Mouse (Mus musculus): ENCODE data around the gene Scg5. TPM values are rescaled to one million over a fixed set of nuclear protein-coding genes. Genes with fewer than 3 reads are reported as not detected.

Scg5 gene
- polyA plus RNA-seq, 2 experiments, result 0.84 to 1.5 TPM

DNA sequence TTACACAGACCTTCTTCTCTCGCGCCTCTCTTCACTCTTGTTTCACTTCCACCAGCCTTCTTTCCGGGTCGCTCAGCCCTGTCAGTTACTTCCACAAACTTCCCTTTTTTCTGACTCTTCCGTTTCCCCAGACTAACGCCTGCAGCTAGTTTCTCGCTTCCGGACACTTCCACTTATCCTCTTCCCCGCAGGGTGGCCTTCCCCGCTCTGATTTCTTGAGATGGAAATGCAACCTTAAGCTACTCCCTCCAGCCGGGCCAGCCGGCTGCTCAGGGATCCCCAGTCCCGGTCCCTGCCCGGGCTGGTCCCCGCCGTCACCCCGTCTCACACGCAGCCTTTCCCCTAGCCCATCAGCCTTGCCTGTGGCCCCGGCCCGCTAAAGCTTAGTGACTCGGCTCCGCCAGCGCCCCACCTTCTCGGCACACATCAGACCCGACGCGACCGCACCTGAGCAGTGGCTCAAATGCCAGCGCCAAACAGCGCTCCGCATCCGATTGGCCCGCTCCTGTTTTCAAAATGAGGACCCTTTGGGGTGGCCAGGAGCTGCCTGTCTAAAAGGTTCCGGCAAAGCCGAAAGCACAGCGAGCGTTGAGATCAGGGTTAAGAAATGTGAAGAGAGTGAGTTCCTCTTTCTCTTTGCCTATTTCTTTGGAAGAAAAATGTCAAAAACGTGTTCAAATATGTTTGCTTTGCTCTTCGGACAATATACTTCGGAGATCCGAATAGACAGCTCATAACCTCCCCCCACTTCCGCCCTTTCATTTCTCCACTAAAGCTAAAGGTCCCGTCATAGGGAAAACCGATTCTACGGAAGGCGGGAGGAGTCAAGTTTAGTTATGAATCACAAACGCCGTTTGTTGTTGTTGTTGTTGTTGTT is 19.6 kb upstream of the Scg5 start, which contains the start of gene Arhgap11a:
Gene Arhgap11a (minus strand): TSS at position 417 of the 877 bp plus-strand sequence.
- H3K4me3 ChIP-seq (replicated peaks; ENCODE audit: low read length), result peak within 1 kb of the TSS; percentile 62
- H3K4me2 ChIP-seq (replicated peaks; ENCODE audit: low read depth, low read length, severe bottlenecking), result peak within 1 kb of the TSS; percentile 79
- no peaks in the 10 kb centered on the region for H3K9me3 ChIP-seq (ENCODE audit: control insufficient read depth, low read length)
- H3K9ac ChIP-seq (ENCODE audit: low read depth, low read length, severe bottlenecking), result peak within 1 kb of the TSS; percentile 63
- peak within 1 kb of the TSS; percentile 67 for H3K27ac ChIP-seq (replicated peaks; ENCODE audit: low read depth, low read length)
- no peaks in the 10 kb centered on the region for H3K27me3 ChIP-seq (ENCODE audit: control insufficient read depth, insufficient read depth, low read length)
- ATAC-seq (ENCODE audit: low FRiP score, low read depth) (peak; percentile 97), DNase-seq (ENCODE audit: low spot score) (peak; percentile 100)
- WGBS, result under 1% methylated on average over 48 of the region's 48 CpGs
- H3K36me3 ChIP-seq (ENCODE audit: control insufficient read depth, insufficient read depth, low read length), result peaks cover 5% of the 10 kb centered on the region
- H3K4me1 ChIP-seq (ENCODE audit: control insufficient read depth, insufficient read depth, low read length), result peaks cover 16% of the 10 kb centered on the region
- TF ChIP-seq POLR2A (IDR thresholded peaks at IDR 0.05; ENCODE audit: borderline replicate concordance, extremely low read depth, insufficient read depth, insufficient read length), result peak; percentile 71; the same call in 1 of the 2 replicates

DNA sequence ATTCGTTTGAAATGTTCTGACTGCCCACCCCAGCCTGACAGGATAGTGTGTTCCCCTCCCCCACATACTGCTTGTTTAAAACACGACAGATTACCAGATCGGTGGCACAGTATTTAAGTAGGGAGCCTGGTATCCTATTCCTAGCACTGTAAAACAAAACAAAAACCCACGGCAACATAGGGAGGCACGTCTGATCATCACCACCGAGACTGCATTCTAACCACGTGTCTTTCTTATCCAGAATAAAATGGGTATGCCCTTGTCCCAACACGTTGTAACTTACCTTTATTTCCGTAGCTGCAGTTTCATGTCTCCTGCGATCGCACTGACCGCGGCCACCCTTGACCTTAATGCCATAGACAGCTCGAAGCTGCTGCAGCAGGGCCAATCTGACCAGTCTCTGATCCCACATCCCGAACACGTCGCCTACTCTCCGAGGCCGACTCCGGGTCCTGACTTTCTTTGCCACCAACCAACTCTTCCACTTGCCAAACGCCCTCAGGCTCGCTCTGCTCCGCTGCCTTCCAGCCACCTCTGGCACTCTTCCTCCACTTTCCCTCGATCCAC is 18.8 kb upstream of the Scg5 start:
- H3K27me3 ChIP-seq (ENCODE audit: control insufficient read depth, insufficient read depth, low read length), result no peaks in the 10 kb centered on the region
- TF ChIP-seq POLR2A (IDR thresholded peaks at IDR 0.05; ENCODE audit: borderline replicate concordance, extremely low read depth, insufficient read depth, insufficient read length), result no peak
- DNase-seq (ENCODE audit: low spot score) (no peak), ATAC-seq (ENCODE audit: low FRiP score, low read depth) (no peak)
- H3K9ac ChIP-seq (ENCODE audit: low read depth, low read length, severe bottlenecking), result peak overlapping the region; percentile 63
- peak overlapping the region; percentile 79 for H3K4me2 ChIP-seq (replicated peaks; ENCODE audit: low read depth, low read length, severe bottlenecking)
- H3K27ac ChIP-seq (replicated peaks; ENCODE audit: low read depth, low read length), result peak overlapping the region; percentile 53
- H3K4me1 ChIP-seq (ENCODE audit: control insufficient read depth, insufficient read depth, low read length), result peaks cover 16% of the 10 kb centered on the region
- under 1% methylated on average over 24 of the region's 24 CpGs for WGBS
- H3K36me3 ChIP-seq (ENCODE audit: control insufficient read depth, insufficient read depth, low read length), result peaks cover 8% of the 10 kb centered on the region
- peak overlapping the region; percentile 62 for H3K4me3 ChIP-seq (replicated peaks; ENCODE audit: low read length)
- no peaks in the 10 kb centered on the region for H3K9me3 ChIP-seq (ENCODE audit: control insufficient read depth, low read length)

DNA sequence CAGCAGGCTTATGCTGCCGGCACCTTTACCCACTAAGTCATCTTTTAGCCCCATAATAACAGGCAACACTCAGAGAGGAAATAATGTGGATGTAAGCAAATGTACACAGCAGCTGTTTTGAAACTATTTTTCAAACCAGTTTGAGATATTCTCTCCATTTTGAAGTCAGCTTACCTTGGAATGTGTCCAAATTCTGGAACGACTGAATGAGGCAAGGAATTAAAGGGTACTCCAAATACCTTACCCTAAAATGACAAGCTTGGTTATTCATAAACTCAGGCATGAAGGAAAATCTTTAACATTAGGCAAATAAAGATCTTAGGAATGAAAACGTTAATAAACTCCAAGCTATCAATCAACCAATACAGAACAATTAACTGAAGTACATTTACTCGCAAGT is 16.2 kb upstream of the Scg5 start:
- Histone ChIP-seq H3K4me3 (replicated peaks; ENCODE audit: low read length) (no peak overlapping the region), H3K27ac (replicated peaks; ENCODE audit: low read depth, low read length) (no peak overlapping the region), H3K4me1 (ENCODE audit: control insufficient read depth, insufficient read depth, low read length) (peaks cover 16% of the 10 kb centered on the region), H3K27me3 (ENCODE audit: control insufficient read depth, insufficient read depth, low read length) (no peaks in the 10 kb centered on the region), H3K9ac (ENCODE audit: low read depth, low read length, severe bottlenecking) (no peak overlapping the region), H3K9me3 (ENCODE audit: control insufficient read depth, low read length) (no peaks in the 10 kb centered on the region), H3K36me3 (ENCODE audit: control insufficient read depth, insufficient read depth, low read length) (peaks cover 25% of the 10 kb centered on the region), H3K4me2 (replicated peaks; ENCODE audit: low read depth, low read length, severe bottlenecking) (no peak overlapping the region)
- WGBS, result 74% methylated on average over 4 of the region's 4 CpGs
- ATAC-seq (ENCODE audit: low FRiP score, low read depth) (no peak), DNase-seq (ENCODE audit: low spot score) (no peak)
- no peak for TF ChIP-seq POLR2A (IDR thresholded peaks at IDR 0.05; ENCODE audit: borderline replicate concordance, extremely low read depth, insufficient read depth, insufficient read length)

DNA sequence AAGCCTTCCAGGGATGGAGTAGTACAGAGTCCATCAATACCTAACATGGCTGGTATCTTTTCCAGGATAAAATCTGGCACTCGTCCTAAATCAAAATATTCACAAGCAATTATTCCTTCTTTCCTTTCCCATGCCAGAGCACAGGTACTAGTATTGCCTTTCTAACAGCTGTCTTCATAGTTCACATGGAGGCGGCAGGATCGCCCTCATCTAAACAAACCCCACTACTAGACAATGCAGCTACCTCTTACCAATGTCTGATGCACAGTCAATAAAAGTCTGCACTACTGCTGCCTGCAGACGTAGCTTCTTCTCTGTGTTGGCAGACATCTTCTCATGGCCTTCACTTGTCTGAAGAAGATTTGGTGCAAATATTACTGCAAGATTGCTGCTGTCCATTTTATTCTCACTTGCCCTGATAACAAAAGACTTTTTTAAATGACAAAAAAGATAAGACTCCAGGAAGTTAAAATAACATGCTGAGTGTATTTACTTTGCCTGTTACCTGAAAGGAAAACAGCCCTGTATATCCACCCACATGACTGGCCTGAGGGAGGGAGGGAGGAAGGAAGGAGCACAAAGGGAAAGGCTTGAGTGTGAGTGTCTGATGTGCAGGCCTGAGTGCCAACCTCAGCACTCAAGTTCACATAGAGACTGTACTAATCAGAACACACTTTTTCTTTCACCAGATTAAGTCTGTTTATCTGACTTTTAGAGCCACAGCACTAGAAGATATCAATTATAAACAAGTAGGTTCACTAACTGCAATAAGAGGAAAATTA is 12.9 kb upstream of the Scg5 start:
- Histone ChIP-seq H3K27ac (replicated peaks; ENCODE audit: low read depth, low read length) (no peak overlapping the region), H3K4me1 (ENCODE audit: control insufficient read depth, insufficient read depth, low read length) (peaks cover 4% of the 10 kb centered on the region), H3K36me3 (ENCODE audit: control insufficient read depth, insufficient read depth, low read length) (peaks cover 42% of the 10 kb centered on the region), H3K4me3 (replicated peaks; ENCODE audit: low read length) (no peak overlapping the region), H3K9ac (ENCODE audit: low read depth, low read length, severe bottlenecking) (no peak overlapping the region), H3K9me3 (ENCODE audit: control insufficient read depth, low read length) (no peaks in the 10 kb centered on the region), H3K4me2 (replicated peaks; ENCODE audit: low read depth, low read length, severe bottlenecking) (no peak overlapping the region), H3K27me3 (ENCODE audit: control insufficient read depth, insufficient read depth, low read length) (no peaks in the 10 kb centered on the region)
- no peak for ATAC-seq (ENCODE audit: low FRiP score, low read depth)
- TF ChIP-seq POLR2A (IDR thresholded peaks at IDR 0.05; ENCODE audit: borderline replicate concordance, extremely low read depth, insufficient read depth, insufficient read length), result no peak
- 87% methylated on average over 4 of the region's 4 CpGs for WGBS
- DNase-seq (ENCODE audit: low spot score), result no peak

DNA sequence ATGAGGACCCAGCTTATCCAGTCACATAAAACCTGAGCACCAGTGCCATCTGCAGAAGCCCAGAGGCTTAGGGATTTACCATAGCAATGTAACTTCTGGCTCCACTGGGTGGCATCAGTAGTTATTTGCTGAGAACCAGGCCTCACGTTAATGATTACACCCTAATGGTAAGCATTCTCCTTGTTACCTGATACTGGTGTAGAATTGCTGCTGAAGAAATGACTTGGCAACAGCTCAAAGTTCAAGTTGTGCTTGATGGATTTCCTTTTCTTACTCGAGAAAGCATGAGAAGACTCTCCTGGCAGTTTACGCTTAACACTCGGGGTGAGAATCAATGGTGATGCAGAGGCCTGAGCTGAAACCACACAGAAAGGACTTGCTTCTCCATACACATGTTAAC is 10.6 kb upstream of the Scg5 start:
- no peak overlapping the region for H3K27ac ChIP-seq (replicated peaks; ENCODE audit: low read depth, low read length)
- ATAC-seq (ENCODE audit: low FRiP score, low read depth), result no peak

More for the DNA sequence above, 10.6 kb upstream of the Scg5 start:
- Histone ChIP-seq H3K36me3 (ENCODE audit: control insufficient read depth, insufficient read depth, low read length) (peaks cover 63% of the 10 kb centered on the region), H3K4me2 (replicated peaks; ENCODE audit: low read depth, low read length, severe bottlenecking) (no peak overlapping the region), H3K9ac (ENCODE audit: low read depth, low read length, severe bottlenecking) (no peak overlapping the region), H3K9me3 (ENCODE audit: control insufficient read depth, low read length) (no peaks in the 10 kb centered on the region), H3K4me3 (replicated peaks; ENCODE audit: low read length) (no peak overlapping the region), H3K4me1 (ENCODE audit: control insufficient read depth, insufficient read depth, low read length) (no peaks in the 10 kb centered on the region), H3K27me3 (ENCODE audit: control insufficient read depth, insufficient read depth, low read length) (no peaks in the 10 kb centered on the region)
- TF ChIP-seq POLR2A (IDR thresholded peaks at IDR 0.05; ENCODE audit: borderline replicate concordance, extremely low read depth, insufficient read depth, insufficient read length), result no peak
- WGBS, result 65% methylated on average over 4 of the region's 4 CpGs
- no peak for DNase-seq (ENCODE audit: low spot score)
